Mouse (Mus musculus) megakaryocyte, embryonic 14.5 days (primary cell): ENCODE data around the gene Nomo1.

Experiments used
- FLI1 ChIP-seq: IDR thresholded peaks from 2 replicates; pipeline ENCODE4 v1.6.1; 2012; ENCODE audit warnings: low read length, inconsistent platforms, mixed read lengths
- GATA1 ChIP-seq: IDR thresholded peaks from 3 replicates; pipeline ENCODE4 v1.6.1; 2012; ENCODE audit warnings: mixed read lengths, low read length, inconsistent platforms, borderline replicate concordance

DNA sequence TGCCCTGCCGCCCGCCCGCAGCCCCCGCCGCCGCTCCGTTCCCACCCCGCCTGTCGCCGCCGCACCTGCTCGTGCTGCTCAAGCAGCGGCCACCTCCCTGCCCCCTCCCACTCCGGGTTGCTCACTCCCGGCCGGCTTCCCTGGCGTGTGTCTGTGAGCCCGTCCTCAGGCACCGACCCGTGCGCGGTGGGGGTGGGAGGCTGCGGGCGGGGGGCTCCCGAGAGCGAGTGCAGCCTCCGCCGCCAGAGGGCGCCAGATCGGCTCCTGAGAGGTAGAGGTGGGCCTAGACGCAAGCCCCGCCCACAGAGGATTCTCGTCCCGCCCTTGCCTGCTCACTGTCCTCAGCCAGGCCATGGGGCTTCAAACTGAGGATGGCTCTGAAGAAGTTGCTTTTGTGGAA lies 67.1 kb downstream of the Nomo1 start, which contains the start of gene Kcnj11:
- TF ChIP-seq GATA1 (no peak), FLI1 (no peak)
